Mouse (Mus musculus): ENCODE results near the gene Stx2.

DNA sequence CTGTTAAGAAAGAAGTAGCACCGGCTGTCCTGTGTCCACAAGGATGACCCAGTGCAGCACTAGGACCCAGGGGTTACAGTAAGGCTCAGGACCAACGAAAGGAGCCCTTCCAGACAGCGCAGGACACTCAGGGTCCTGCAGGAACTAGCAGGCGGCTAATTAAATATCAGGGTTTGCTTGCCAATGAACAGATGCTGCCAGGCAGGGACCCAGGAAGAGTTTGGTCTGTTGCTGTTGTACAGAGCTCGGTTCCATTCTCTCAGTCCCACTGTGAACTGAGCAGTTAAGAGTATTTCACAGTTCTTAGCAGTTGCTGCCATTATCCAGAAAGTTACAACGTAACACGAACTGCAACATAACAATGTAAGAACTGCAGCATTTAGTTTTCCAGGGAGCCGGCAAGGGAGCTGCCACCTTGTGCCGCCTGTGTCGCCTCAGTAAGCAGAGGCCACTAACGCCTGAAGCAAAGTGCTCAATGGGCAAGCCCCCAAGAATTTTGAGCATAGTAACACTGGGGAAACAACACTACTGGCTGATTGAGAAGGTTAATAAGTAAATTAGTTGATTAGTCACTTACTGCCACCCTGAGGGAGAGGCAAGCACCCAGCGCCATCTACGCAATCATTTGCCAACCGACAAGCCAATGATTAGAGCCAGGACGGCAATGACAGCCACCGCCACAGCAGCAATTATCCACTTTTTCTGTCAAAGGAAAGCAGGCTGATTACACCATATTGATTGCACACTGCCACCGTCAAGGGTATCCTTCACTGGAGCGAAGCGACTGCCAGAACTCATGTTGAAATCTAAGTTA is 21.0 kb downstream of the Stx2 start:
- no peak for TF ChIP-seq CTCF (IDR thresholded peaks at IDR 0.05)
- TF ChIP-seq EP300 (IDR thresholded peaks at IDR 0.05) = no peak

All from lung, postnatal 0 days (tissue).